Mouse (Mus musculus): ENCODE measurements at regions not wholly inside any gene's neighbourhood (a gene's known extent, or its start where the extent isn't known, plus 50 kb on each side); places are given as distances from the start of the nearest gene placed in this dataset.

DNA sequence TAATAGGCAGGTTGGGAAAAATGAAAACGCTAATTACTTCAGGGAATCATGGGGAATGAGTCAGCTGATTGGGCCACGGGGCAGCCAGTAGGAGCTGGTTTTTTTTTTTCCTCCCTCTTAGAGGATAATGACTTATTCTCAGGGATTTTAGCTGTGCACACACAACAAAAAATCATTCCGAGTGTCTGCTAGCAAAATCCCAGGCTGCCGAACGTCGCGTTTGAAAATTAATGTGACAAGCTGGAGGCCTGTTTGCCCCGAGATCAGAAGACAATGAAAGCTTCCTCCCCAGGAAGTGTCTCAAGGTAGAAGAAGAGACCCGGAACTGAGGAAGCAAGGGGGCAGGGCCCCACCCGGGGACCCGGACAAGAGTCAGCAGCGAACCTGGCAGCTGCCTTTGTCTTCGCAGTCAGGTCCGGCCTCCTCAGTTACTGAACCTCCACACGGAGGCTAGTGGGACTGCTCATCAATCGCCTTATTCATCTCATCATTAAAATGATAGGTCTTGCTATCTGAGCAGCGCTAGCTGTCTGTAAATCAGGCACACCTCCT, 350.8 kb upstream of the Zmiz1 start:
- H3K27me3 ChIP-seq (ENCODE audit: control insufficient read depth, insufficient read depth, low read length), result no peaks in the 10 kb centered on the region
- peak overlapping the region; percentile 31 for H3K4me3 ChIP-seq (ENCODE audit: low read depth, low read length)
- no peak for TF ChIP-seq CTCF (IDR thresholded peaks at IDR 0.05; ENCODE audit: extremely low read depth, insufficient read length, insufficient replicate concordance, low read depth, low read length)
- TF ChIP-seq POLR2A (IDR thresholded peaks at IDR 0.05; ENCODE audit: low read depth, low read length), result peak; percentile 39; the same call in 1 of the 2 replicates
- H3K27ac ChIP-seq (ENCODE audit: insufficient read depth, low read depth, low read length), result peak overlapping the region; percentile 66
- peaks cover 34% of the 10 kb centered on the region for H3K4me1 ChIP-seq (ENCODE audit: control insufficient read depth, insufficient read depth, insufficient read length, low read length)
- WGBS, result 17% methylated on average over 17 of the region's 17 CpGs
- no peaks in the 10 kb centered on the region for H3K36me3 ChIP-seq (ENCODE audit: control insufficient read depth, insufficient read depth, low read length)

DNA sequence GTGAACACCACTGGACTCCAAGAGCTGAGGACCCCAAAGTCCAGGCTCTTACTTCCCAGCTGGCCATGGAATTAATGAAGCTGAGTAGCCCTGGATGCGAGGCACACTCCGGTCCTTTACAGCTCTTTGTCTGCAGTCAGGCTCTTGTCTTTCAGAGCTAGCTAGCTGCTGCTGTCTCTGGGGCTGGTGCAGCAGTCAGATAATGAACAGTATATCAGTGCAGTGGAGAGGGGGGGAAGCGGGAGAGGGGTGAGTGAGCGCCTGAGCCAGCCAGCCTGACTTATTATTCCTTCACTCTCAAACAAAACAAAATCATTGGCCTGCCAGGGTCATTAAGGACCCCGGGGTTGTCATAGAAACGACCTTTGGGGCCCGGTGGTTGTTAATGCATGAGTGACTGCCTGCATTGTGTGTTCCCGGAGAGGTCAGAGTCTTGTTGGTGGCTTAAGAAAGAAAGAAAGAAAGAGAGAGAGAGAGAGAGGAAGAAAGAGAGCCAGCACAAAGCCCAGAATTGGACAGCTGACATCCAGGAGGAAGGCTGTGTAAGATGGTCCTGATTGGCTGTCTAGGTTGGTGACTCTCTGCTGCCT, 350.2 kb upstream of the Zmiz1 start:
- no peaks in the 10 kb centered on the region for H3K36me3 ChIP-seq (ENCODE audit: control insufficient read depth, insufficient read depth, low read length)
- 9% methylated on average over 8 of the region's 8 CpGs for WGBS
- H3K4me3 ChIP-seq (ENCODE audit: low read depth, low read length), result peak overlapping the region; percentile 31
- H3K27me3 ChIP-seq (ENCODE audit: control insufficient read depth, insufficient read depth, low read length), result no peaks in the 10 kb centered on the region
- peaks cover 34% of the 10 kb centered on the region for H3K4me1 ChIP-seq (ENCODE audit: control insufficient read depth, insufficient read depth, insufficient read length, low read length)
- TF ChIP-seq CTCF (IDR thresholded peaks at IDR 0.05; ENCODE audit: extremely low read depth, insufficient read length, insufficient replicate concordance, low read depth, low read length) (no peak), POLR2A (IDR thresholded peaks at IDR 0.05; ENCODE audit: low read depth, low read length) (no peak)
- H3K27ac ChIP-seq (ENCODE audit: insufficient read depth, low read depth, low read length), result peak overlapping the region; percentile 66

DNA sequence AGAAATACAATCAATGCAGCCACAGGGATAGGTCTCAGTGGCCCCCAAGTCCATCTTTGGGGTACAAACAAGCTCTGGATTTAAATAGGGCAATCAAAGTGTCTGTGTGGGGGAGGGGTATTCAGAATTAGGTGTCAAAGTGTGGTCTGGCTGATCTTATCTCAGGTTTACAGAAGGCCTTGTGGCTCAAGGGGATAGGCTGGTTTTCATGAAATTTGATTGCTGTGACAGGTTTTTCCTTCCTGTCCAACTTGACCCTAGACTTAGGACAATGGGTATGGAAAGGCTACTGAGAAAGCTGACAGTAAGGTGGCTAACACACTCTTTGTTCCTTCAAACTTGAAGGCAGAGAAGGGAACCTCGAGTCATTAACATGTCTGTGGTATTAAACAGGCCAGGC, 349.3 kb upstream of the Zmiz1 start:
- H3K4me3 ChIP-seq (ENCODE audit: low read depth, low read length), result no peak overlapping the region
- no peaks in the 10 kb centered on the region for H3K36me3 ChIP-seq (ENCODE audit: control insufficient read depth, insufficient read depth, low read length)
- TF ChIP-seq CTCF (IDR thresholded peaks at IDR 0.05; ENCODE audit: extremely low read depth, insufficient read length, insufficient replicate concordance, low read depth, low read length) (no peak), POLR2A (IDR thresholded peaks at IDR 0.05; ENCODE audit: low read depth, low read length) (no peak)
- no peak overlapping the region for H3K27ac ChIP-seq (ENCODE audit: insufficient read depth, low read depth, low read length)
- H3K27me3 ChIP-seq (ENCODE audit: control insufficient read depth, insufficient read depth, low read length), result no peaks in the 10 kb centered on the region
- peaks cover 34% of the 10 kb centered on the region for H3K4me1 ChIP-seq (ENCODE audit: control insufficient read depth, insufficient read depth, insufficient read length, low read length)
- 47% methylated on average over 1 of the region's 1 CpGs for WGBS

DNA sequence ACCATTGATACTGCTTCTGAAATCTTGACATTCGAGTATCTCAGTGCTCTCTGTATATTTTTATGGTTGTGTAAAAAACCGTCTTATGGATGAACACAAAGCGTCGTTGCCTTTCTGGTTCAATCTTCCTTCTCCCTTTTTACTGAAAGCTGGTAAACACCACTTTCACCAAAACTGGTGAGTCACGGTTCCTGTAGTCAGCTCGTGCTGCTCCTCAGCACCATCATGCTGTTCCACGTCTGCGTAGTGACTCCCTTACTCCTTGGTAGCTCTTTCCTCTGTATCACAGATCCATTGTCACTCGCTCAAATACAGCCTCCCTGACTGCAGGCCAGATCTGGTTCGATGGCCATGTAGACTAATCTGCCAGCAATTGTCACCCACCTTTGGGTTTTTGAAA, 346.2 kb upstream of the Zmiz1 start:
- H3K4me3 ChIP-seq (ENCODE audit: low read depth, low read length), result no peak overlapping the region
- H3K27ac ChIP-seq (ENCODE audit: insufficient read depth, low read depth, low read length), result no peak overlapping the region
- peaks cover 15% of the 10 kb centered on the region for H3K4me1 ChIP-seq (ENCODE audit: control insufficient read depth, insufficient read depth, insufficient read length, low read length)
- 81% methylated on average over 10 of the region's 10 CpGs for WGBS
- H3K27me3 ChIP-seq (ENCODE audit: control insufficient read depth, insufficient read depth, low read length), result no peaks in the 10 kb centered on the region
- H3K36me3 ChIP-seq (ENCODE audit: control insufficient read depth, insufficient read depth, low read length), result no peaks in the 10 kb centered on the region
- no peak for TF ChIP-seq POLR2A (IDR thresholded peaks at IDR 0.05; ENCODE audit: low read depth, low read length)
- no peak for TF ChIP-seq CTCF (IDR thresholded peaks at IDR 0.05; ENCODE audit: extremely low read depth, insufficient read length, insufficient replicate concordance, low read depth, low read length)

DNA sequence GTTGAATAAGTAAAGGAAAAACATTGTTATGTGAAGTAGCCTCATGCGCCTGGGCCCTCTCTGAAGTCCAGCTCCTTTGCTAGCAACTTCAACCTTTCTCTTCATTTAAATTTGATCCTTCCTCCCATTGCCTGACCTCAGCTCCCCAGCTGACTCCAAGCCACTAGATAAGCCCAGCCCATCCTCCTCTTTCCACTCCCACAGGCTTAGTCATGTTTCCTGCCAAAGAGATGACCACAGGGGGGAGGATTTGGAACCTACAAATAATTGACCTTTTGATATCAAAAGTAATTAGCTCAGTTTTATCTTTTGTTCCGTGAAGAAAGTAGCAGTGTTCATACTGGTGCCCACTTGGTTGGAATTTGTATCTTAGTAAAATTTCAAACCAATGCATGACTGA, 345.7 kb upstream of the Zmiz1 start:
- no peak overlapping the region for H3K27ac ChIP-seq (ENCODE audit: insufficient read depth, low read depth, low read length)
- H3K36me3 ChIP-seq (ENCODE audit: control insufficient read depth, insufficient read depth, low read length), result no peaks in the 10 kb centered on the region
- WGBS, result 46% methylated on average over 2 of the region's 2 CpGs
- peaks cover 10% of the 10 kb centered on the region for H3K4me1 ChIP-seq (ENCODE audit: control insufficient read depth, insufficient read depth, insufficient read length, low read length)
- H3K4me3 ChIP-seq (ENCODE audit: low read depth, low read length), result no peak overlapping the region
- TF ChIP-seq POLR2A (IDR thresholded peaks at IDR 0.05; ENCODE audit: low read depth, low read length), result no peak
- no peak for TF ChIP-seq CTCF (IDR thresholded peaks at IDR 0.05; ENCODE audit: extremely low read depth, insufficient read length, insufficient replicate concordance, low read depth, low read length)
- H3K27me3 ChIP-seq (ENCODE audit: control insufficient read depth, insufficient read depth, low read length), result no peaks in the 10 kb centered on the region

DNA sequence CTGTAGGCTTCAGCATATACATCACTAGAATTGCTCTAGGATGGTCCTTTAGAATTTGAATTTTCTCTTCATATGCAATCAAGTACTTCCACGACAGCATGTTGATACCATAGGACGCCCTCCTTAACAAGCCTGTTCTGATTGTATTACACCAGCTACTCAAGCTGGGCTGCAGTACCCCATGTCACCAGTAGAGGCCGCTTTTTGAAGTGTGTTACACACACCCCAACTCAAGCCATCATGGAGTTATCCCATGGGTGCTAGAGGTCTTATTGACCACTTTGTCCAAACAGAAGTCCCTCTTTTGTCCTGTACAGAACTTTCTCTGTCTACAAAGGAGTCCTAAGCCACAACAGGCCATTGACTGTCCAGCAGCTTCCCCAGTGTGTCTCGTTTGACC, 342.6 kb upstream of the Zmiz1 start:
- WGBS, result 33% methylated on average over 4 of the region's 4 CpGs
- H3K27me3 ChIP-seq (ENCODE audit: control insufficient read depth, insufficient read depth, low read length), result no peaks in the 10 kb centered on the region

DNA sequence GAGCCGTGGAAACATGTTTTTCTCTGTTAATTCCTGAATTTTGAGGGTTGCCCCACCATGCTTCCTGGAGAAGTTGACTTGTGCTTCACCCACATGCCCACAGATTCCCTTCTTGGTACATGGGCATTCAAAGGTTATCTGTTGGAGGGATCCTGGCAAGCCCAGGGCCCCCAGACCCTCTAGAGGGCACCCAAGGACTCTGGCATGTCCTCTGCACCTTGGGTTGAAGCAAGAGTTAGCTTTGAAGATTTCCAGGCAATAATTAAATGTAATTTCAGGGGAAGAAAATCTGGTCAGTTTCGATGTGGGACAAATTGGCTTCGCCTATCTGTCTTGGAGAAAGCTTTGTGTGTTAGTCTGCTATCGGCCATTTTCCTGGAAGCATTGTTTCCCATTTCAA, 339.0 kb upstream of the Zmiz1 start:
- no peak overlapping the region for H3K27ac ChIP-seq (ENCODE audit: insufficient read depth, low read depth, low read length)
- WGBS, result 86% methylated on average over 4 of the region's 4 CpGs
- H3K4me1 ChIP-seq (ENCODE audit: control insufficient read depth, insufficient read depth, insufficient read length, low read length), result no peaks in the 10 kb centered on the region
- no peaks in the 10 kb centered on the region for H3K27me3 ChIP-seq (ENCODE audit: control insufficient read depth, insufficient read depth, low read length)
- H3K36me3 ChIP-seq (ENCODE audit: control insufficient read depth, insufficient read depth, low read length), result no peaks in the 10 kb centered on the region
- TF ChIP-seq POLR2A (IDR thresholded peaks at IDR 0.05; ENCODE audit: low read depth, low read length), result no peak
- TF ChIP-seq CTCF (IDR thresholded peaks at IDR 0.05; ENCODE audit: extremely low read depth, insufficient read length, insufficient replicate concordance, low read depth, low read length), result no peak
- no peak overlapping the region for H3K4me3 ChIP-seq (ENCODE audit: low read depth, low read length)

More for the DNA sequence above, 342.6 kb upstream of the Zmiz1 start:
- H3K27ac ChIP-seq (ENCODE audit: insufficient read depth, low read depth, low read length), result no peak overlapping the region
- H3K4me3 ChIP-seq (ENCODE audit: low read depth, low read length), result no peak overlapping the region
- H3K36me3 ChIP-seq (ENCODE audit: control insufficient read depth, insufficient read depth, low read length), result no peaks in the 10 kb centered on the region
- TF ChIP-seq CTCF (IDR thresholded peaks at IDR 0.05; ENCODE audit: extremely low read depth, insufficient read length, insufficient replicate concordance, low read depth, low read length), result peak; percentile 68; the same call in 1 of the 2 replicates
- TF ChIP-seq POLR2A (IDR thresholded peaks at IDR 0.05; ENCODE audit: low read depth, low read length), result no peak
- H3K4me1 ChIP-seq (ENCODE audit: control insufficient read depth, insufficient read depth, insufficient read length, low read length), result peaks cover 2% of the 10 kb centered on the region; the same call in 1 of the 2 replicates

All from small intestine, adult 2 months (tissue).